Mouse (Mus musculus): ENCODE data around the gene Lrrk1.

DNA sequence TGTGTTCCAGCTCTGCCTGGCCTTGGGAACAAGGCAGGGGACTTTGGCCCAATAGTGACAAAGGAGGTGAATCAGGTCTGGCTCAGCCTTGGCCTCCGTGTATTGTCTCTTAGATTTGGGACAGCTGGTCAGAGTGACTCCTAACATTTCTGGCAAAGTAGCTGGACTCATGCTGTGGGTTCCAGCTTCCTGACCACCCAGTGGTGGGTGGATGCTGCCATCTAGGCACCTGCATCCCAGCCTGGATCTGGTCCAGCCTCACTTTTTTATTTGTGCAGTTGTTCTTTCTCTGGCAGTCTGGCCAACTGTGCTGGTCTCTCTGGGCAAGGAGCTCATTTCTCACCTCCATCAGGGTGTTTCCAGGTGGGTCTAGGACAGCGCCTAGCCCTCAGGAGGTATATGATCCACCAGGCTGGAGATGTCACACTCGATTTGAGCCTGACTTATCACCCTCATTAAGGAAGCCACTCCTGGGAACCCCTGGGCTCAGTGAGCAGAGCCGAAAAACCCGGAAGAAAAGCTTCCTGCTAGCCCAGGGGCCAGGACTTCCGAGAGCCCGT, 144.3 kb downstream of the Lrrk1 start:
- TF ChIP-seq MAX (IDR thresholded peaks at IDR 0.05; ENCODE audit: low read length) (no peak), E2F4 (IDR thresholded peaks at IDR 0.05; ENCODE audit: insufficient replicate concordance, low read depth, low read length) (no peak), USF2 (conservative IDR thresholded peaks at IDR 0.05; ENCODE audit: low read depth, low read length) (no peak), CTCF (conservative IDR thresholded peaks at IDR 0.05 in 1 of 2, IDR thresholded peaks at IDR 0.05 in 1 of 2; ENCODE audit: low read depth in 2 of 2, low read length in 2 of 2) (0 out of 4 replicates have a peak, but pooled peaks of 1 of the 2 experiments have one; percentile 10), MAFK (IDR thresholded peaks at IDR 0.05; ENCODE audit: insufficient replicate concordance, low read length) (no peak), NELFE (IDR thresholded peaks at IDR 0.05; ENCODE audit: low read depth, low read length) (no peak), USF1 (IDR thresholded peaks at IDR 0.05; ENCODE audit: low read depth, low read length) (no peak), POLR2AphosphoS2 (IDR thresholded peaks at IDR 0.05; ENCODE audit: low read depth, low read length) (no peak), JUND (conservative IDR thresholded peaks at IDR 0.05; ENCODE audit: low read depth, low read length) (no peak), EP300 (IDR thresholded peaks at IDR 0.05; ENCODE audit: low read length) (no peak), ELF1 (IDR thresholded peaks at IDR 0.05; ENCODE audit: low read depth, low read length) (no peak), MYC (IDR thresholded peaks at IDR 0.05; ENCODE audit: low read depth, low read length) (no peak), ZNF384 (IDR thresholded peaks at IDR 0.05; ENCODE audit: low read depth, low read length) (no peak)

All from CH12.LX (cell line).